Mouse (Mus musculus) cortical plate, adult 2 months (tissue): ENCODE measurements around the gene Psmc6. TPM values are rescaled to one million over a fixed set of nuclear protein-coding genes. Genes with fewer than 3 reads are reported as not detected.

Source experiments
- H3K27ac ChIP-seq: fragments of 200-500 bp; 2 replicates; pipeline ENCODE4 v1.5.1; 2012; ENCODE audit warnings: low read length, control low read depth, inconsistent platforms; ENCODE audit not compliant: insufficient read depth
- H3K4me1 ChIP-seq: fragments of 200-500 bp; 2 replicates; pipeline ENCODE4 v1.6.1; 2011; ENCODE audit warnings: low read length; ENCODE audit not compliant: control insufficient read depth, insufficient read depth
- H3K4me3 ChIP-seq: fragments of 200-500 bp; 2 replicates; pipeline ENCODE4 v1.5.1; 2011; ENCODE audit warnings: mild to moderate bottlenecking, low read length, control low read depth; ENCODE audit not compliant: insufficient read depth
- CTCF ChIP-seq: fragments of 200-500 bp; IDR thresholded peaks from 2 replicates; pipeline ENCODE4 v1.5.1; 2011; ENCODE audit warnings: mild to moderate bottlenecking, control low read depth, low read length; ENCODE audit not compliant: insufficient read depth; ENCODE audit errors: extremely low read depth
- POLR2A ChIP-seq: fragments of 200-500 bp; IDR thresholded peaks from 2 replicates; pipeline ENCODE4 v1.6.1; 2011; ENCODE audit warnings: mild to moderate bottlenecking, low read length, control low read depth; ENCODE audit not compliant: insufficient read depth; ENCODE audit errors: extremely low read depth
- polyA plus RNA-seq: library from polyadenylated mRNA; depleted of rRNA; stranded (reverse); fragments of >200 nt; gene quantifications from 2 replicates; pipeline ENCODE4 v1.2.3, GENCODE M21; 2012

Psmc6 gene
- polyA plus RNA-seq, 1 experiment, result 87.2 TPM

DNA sequence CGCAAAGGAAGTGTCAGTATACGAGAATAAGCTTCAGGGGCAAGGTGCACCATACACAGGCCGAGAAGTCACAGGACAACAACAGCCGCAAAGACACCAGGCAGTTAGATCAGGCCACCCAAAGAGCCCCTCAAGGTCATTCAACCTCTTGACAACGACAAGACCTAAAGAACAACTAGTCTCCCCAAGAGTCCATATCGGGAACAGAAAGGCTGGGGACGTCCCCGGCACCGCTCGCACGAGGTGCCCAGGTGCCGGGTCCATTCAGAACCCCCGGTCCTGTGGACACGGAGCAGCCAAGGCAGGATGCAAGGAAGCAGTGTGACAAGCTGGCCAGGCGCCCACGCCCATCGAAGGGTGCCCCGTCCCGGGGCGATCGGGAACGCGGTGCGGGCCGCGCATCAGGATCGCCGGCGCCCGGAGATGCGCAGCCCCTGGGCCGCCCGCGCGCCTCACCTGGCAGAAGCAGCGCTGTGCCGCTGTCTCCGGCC lies 11.6 kb upstream of the Psmc6 start:
- no peak for TF ChIP-seq CTCF
- no peak for TF ChIP-seq POLR2A
- Histone ChIP-seq H3K4me3 (peak overlapping the region; percentile 82), H3K4me1 (peaks cover 8% of the 10 kb centered on the region), H3K27ac (peak overlapping the region; percentile 100)

DNA sequence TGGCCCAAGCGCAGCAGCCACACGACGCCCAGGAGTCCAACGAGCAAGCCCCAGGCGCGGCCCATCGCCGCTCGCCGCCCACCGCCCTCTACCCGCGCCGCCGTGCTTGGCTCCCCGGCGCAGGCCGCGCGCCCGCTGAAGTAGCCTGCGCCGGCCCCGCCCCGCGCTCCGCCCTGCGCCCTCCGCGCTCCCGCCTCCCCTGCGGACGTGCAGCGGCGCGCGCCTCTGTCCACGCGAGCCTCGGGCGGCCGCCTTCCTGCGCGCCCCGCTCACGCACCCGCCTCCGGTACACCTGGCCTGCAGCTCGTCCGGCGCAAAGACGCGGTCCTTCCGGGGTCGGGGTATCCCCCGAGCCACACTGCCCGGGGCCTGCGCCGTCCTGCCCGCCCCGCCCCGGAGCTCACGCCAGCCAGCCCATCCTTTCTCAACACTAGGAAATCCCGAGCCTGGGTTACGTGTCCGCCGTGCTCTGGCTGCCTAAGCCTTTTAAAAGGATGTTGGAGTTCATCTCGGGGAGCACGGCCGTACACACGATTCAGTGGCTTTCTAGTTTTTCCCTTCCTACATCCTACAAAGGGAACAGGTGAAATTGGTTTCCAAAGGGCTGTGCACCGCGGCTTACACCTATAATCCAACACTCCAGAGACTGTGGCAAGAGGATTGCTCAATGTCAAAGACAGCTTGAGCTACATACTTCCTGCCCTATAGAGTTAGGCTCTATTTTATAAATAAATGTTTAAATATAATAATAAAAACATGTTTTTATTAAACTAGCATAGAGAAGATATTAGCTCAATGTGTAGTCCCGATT lies 11.0 kb upstream of the Psmc6 start, which contains the start of gene Ero1l:
Gene Ero1l (minus strand): TSS at position 346 of the 811 bp plus-strand sequence.
- Histone ChIP-seq H3K4me3 (peak within 1 kb of the TSS; percentile 82), H3K4me1 (peaks cover 8% of the 10 kb centered on the region), H3K27ac (peak within 1 kb of the TSS; percentile 100)
- TF ChIP-seq CTCF (no peak), POLR2A (peak; percentile 61; the same call in 1 of the 2 replicates)

- peak overlapping the region; percentile 82; the same call in 1 of the 2 replicates for H3K4me3 ChIP-seq
Measured at GRCm38 (mm10) chr14:45319237-45319610, 10.4 kb upstream of the Psmc6 start.

GRCm38 (mm10) chr14:45320111-45320510 lies 9.5 kb upstream of the Psmc6 start:
- H3K4me1 ChIP-seq, result peaks cover 8% of the 10 kb centered on the region
- no peak for TF ChIP-seq POLR2A
- no peak for TF ChIP-seq CTCF
- H3K4me3 ChIP-seq, result no peak overlapping the region
- H3K27ac ChIP-seq, result no peak overlapping the region

More at GRCm38 (mm10) chr14:45319237-45319610, 10.4 kb upstream of the Psmc6 start:
- TF ChIP-seq POLR2A (no peak), CTCF (no peak)
- Histone ChIP-seq H3K27ac (no peak overlapping the region), H3K4me1 (peaks cover 8% of the 10 kb centered on the region)

- Histone ChIP-seq H3K4me3 (no peak overlapping the region), H3K4me1 (peaks cover 5% of the 10 kb centered on the region; the same call in 1 of the 2 replicates), H3K27ac (no peak overlapping the region)
- TF ChIP-seq CTCF (no peak), POLR2A (no peak)
Measured at GRCm38 (mm10) chr14:45321067-45321466, 8.5 kb upstream of the Psmc6 start.

GRCm38 (mm10) chr14:45321622-45322021 lies 8.0 kb upstream of the Psmc6 start:
- 0 out of 2 replicates have a peak overlapping the region, but pooled peaks have one; percentile 16 for H3K27ac ChIP-seq
- no peak overlapping the region for H3K4me3 ChIP-seq
- TF ChIP-seq CTCF (no peak), POLR2A (no peak)
- H3K4me1 ChIP-seq, result peaks cover 3% of the 10 kb centered on the region; the same call in 1 of the 2 replicates

- H3K4me3 ChIP-seq, result no peak overlapping the region
- no peak overlapping the region for H3K27ac ChIP-seq
- H3K4me1 ChIP-seq, result no peaks in the 10 kb centered on the region; the same call in 1 of the 2 replicates
- TF ChIP-seq POLR2A, result no peak
- no peak for TF ChIP-seq CTCF
Measured at GRCm38 (mm10) chr14:45322450-45322849, 7.1 kb upstream of the Psmc6 start.

- TF ChIP-seq POLR2A (no peak), CTCF (no peak)
- Histone ChIP-seq H3K27ac (no peak overlapping the region), H3K4me1 (no peaks in the 10 kb centered on the region; the same call in 1 of the 2 replicates), H3K4me3 (no peak overlapping the region)
Measured at GRCm38 (mm10) chr14:45323320-45323719, 6.3 kb upstream of the Psmc6 start.

- TF ChIP-seq POLR2A, result no peak
- TF ChIP-seq CTCF, result no peak
- no peak overlapping the region for H3K27ac ChIP-seq
- H3K4me3 ChIP-seq, result no peak overlapping the region
- H3K4me1 ChIP-seq, result no peaks in the 10 kb centered on the region
Measured at GRCm38 (mm10) chr14:45325471-45325870, 4.1 kb upstream of the Psmc6 start.
